Mouse (Mus musculus) megakaryocyte, embryonic 14.5 days (primary cell): Measurements from ENCODE around the gene Polrmt. TPM values are rescaled to one million over a fixed set of nuclear protein-coding genes. Genes with fewer than 3 reads are reported as not detected.

Source experiments
- H3K27me3 ChIP-seq: replicated peaks from 2 replicates; pipeline ENCODE3; 2012; ENCODE audit warnings: inconsistent platforms
- H3K36me3 ChIP-seq: replicated peaks from 2 replicates; pipeline ENCODE3; 2012; ENCODE audit warnings: low read length, inconsistent platforms, mixed read lengths
- H3K4me1 ChIP-seq: 2 replicates; pipeline ENCODE4 v1.6.1; 2012; ENCODE audit warnings: inconsistent platforms
- H3K4me3 ChIP-seq: replicated peaks from 2 replicates; pipeline ENCODE3; 2012; ENCODE audit warnings: moderate library complexity, mild to moderate bottlenecking, inconsistent platforms
- H3K9me3 ChIP-seq: 2 replicates; pipeline ENCODE4 v1.6.1; 2012; ENCODE audit warnings: inconsistent platforms
- FLI1 ChIP-seq: IDR thresholded peaks from 2 replicates; pipeline ENCODE4 v1.6.1; 2012; ENCODE audit warnings: low read length, inconsistent platforms, mixed read lengths
- GATA1 ChIP-seq: IDR thresholded peaks from 3 replicates; pipeline ENCODE4 v1.6.1; 2012; ENCODE audit warnings: mixed read lengths, low read length, inconsistent platforms, borderline replicate concordance
- polyA plus RNA-seq: library from polyadenylated mRNA; stranded (reverse); fragments of >175 nt; gene quantifications from 2 replicates; pipeline ENCODE4 v1.2.3, GENCODE M21; 2012; ENCODE audit warnings: low replicate concordance; ENCODE audit not compliant: insufficient read depth

The Polrmt gene
- polyA plus RNA-seq, 1 experiment = 11.1 TPM

GRCm38 (mm10) chr10:79743650-79744365 lies 2.6 kb downstream of the Polrmt start:
- Histone ChIP-seq H3K4me3 (no peak overlapping the region), H3K4me1 (peaks cover 39% of the 10 kb centered on the region), H3K36me3 (peaks cover 57% of the 10 kb centered on the region), H3K27me3 (no peaks in the 10 kb centered on the region), H3K9me3 (no peaks in the 10 kb centered on the region)
- TF ChIP-seq GATA1 (no peak), FLI1 (no peak)

- Histone ChIP-seq H3K4me3 (no peak overlapping the region), H3K36me3 (peaks cover 63% of the 10 kb centered on the region), H3K27me3 (no peaks in the 10 kb centered on the region), H3K9me3 (no peaks in the 10 kb centered on the region), H3K4me1 (peaks cover 37% of the 10 kb centered on the region)
- TF ChIP-seq GATA1 (no peak), FLI1 (no peak)
These were observed 3.2 kb downstream of the Polrmt start for GRCm38 (mm10) chr10:79743161-79743560.

- TF ChIP-seq FLI1 (no peak), GATA1 (no peak)
- H3K27me3 ChIP-seq = no peaks in the 10 kb centered on the region
- peaks cover 24% of the 10 kb centered on the region for H3K4me1 ChIP-seq
- H3K4me3 ChIP-seq = no peak overlapping the region
- H3K9me3 ChIP-seq = peaks cover 5% of the 10 kb centered on the region
- H3K36me3 ChIP-seq = peaks cover 86% of the 10 kb centered on the region
These were observed 5.5 kb downstream of the Polrmt start for GRCm38 (mm10) chr10:79740863-79741262.

- H3K4me3 ChIP-seq = no peak overlapping the region
- H3K27me3 ChIP-seq = no peaks in the 10 kb centered on the region
- TF ChIP-seq FLI1 (no peak), GATA1 (no peak)
- H3K4me1 ChIP-seq = peaks cover 12% of the 10 kb centered on the region
- H3K9me3 ChIP-seq = peaks cover 13% of the 10 kb centered on the region
- peaks cover 98% of the 10 kb centered on the region for H3K36me3 ChIP-seq
These were observed 7.1 kb downstream of the Polrmt start for GRCm38 (mm10) chr10:79739234-79739633.

- Histone ChIP-seq H3K4me3 (no peak overlapping the region), H3K27me3 (no peaks in the 10 kb centered on the region), H3K9me3 (peaks cover 13% of the 10 kb centered on the region), H3K4me1 (peaks cover 9% of the 10 kb centered on the region), H3K36me3 (peaks cover 96% of the 10 kb centered on the region)
- no peak for TF ChIP-seq FLI1
- no peak for TF ChIP-seq GATA1
These were observed 8.1 kb downstream of the Polrmt start for GRCm38 (mm10) chr10:79738259-79738658.

GRCm38 (mm10) chr10:79736706-79737105 lies 9.7 kb downstream of the Polrmt start:
- Histone ChIP-seq H3K4me1 (peaks cover 9% of the 10 kb centered on the region), H3K36me3 (peaks cover 88% of the 10 kb centered on the region), H3K27me3 (peaks cover under 1% of the 10 kb centered on the region), H3K9me3 (peaks cover 24% of the 10 kb centered on the region), H3K4me3 (no peak overlapping the region)
- no peak for TF ChIP-seq GATA1
- no peak for TF ChIP-seq FLI1

- H3K4me1 ChIP-seq = peaks cover 9% of the 10 kb centered on the region
- H3K9me3 ChIP-seq = peaks cover 27% of the 10 kb centered on the region
- TF ChIP-seq GATA1 (no peak), FLI1 (no peak)
- H3K36me3 ChIP-seq = peaks cover 74% of the 10 kb centered on the region
- H3K27me3 ChIP-seq = peaks cover 6% of the 10 kb centered on the region
- H3K4me3 ChIP-seq = no peak overlapping the region
These were observed 11.0 kb downstream of the Polrmt start for GRCm38 (mm10) chr10:79735361-79735760.

- Histone ChIP-seq H3K4me1 (peaks cover 7% of the 10 kb centered on the region), H3K36me3 (peaks cover 59% of the 10 kb centered on the region), H3K9me3 (peaks cover 27% of the 10 kb centered on the region), H3K27me3 (peaks cover 16% of the 10 kb centered on the region), H3K4me3 (peak overlapping the region; percentile 14)
- TF ChIP-seq GATA1 = no peak
- TF ChIP-seq FLI1 = no peak
These were observed 12.5 kb downstream of the Polrmt start for GRCm38 (mm10) chr10:79733847-79734246.

- Histone ChIP-seq H3K4me1 (peaks cover 11% of the 10 kb centered on the region; the same call in 1 of the 2 replicates), H3K27me3 (peaks cover 28% of the 10 kb centered on the region), H3K4me3 (no peak overlapping the region), H3K36me3 (peaks cover 46% of the 10 kb centered on the region), H3K9me3 (peaks cover 33% of the 10 kb centered on the region)
- TF ChIP-seq FLI1 (no peak), GATA1 (no peak)
These were observed 13.9 kb downstream of the Polrmt start for GRCm38 (mm10) chr10:79732500-79732899.

GRCm38 (mm10) chr10:79729357-79729965 lies 16.9 kb downstream of the Polrmt start:
- no peak for TF ChIP-seq GATA1
- no peak for TF ChIP-seq FLI1
- H3K4me1 ChIP-seq = peaks cover 14% of the 10 kb centered on the region; the same call in 1 of the 2 replicates
- peaks cover 22% of the 10 kb centered on the region for H3K9me3 ChIP-seq
- H3K27me3 ChIP-seq = peaks cover 40% of the 10 kb centered on the region
- peaks cover 15% of the 10 kb centered on the region for H3K36me3 ChIP-seq
- no peak overlapping the region for H3K4me3 ChIP-seq
